Mouse (Mus musculus) embryo, embryonic 10 days (tissue): ENCODE data around the gene Cfap61.

Experiments used
- DNase-seq: peaks from one replicate; pipeline ENCODE4 v3.0.0-alpha.2; 2015; ENCODE audit warnings: low spot score

Gene Cfap61

DNA sequence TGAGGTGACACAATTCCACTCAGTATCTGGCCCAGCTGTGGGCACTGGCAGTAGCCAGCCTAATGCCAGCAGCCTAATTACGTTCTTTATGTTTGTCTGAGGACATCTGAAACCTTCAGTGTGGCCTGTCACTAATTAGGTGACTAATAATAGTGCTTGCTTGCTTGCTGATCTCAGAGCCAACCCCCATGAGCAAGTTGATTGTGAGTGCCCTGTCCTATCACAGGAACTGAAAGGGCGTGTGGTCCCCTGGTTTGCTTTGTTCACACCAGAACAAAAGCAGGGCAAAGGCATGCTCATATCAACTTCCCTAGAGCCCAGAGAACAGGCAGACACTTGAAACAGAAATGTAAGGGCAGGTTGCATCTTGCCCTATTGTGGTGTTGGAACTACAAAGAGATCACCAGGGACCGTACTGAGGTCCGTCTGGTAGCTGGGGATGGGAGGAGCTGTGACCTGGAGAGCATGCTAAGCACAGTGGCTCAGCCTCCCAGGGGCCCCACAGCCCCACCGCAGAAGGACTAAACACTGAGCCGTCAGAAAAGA, 148.8 kb downstream of the Cfap61 start:
- DNase-seq = peak; percentile 28

DNA sequence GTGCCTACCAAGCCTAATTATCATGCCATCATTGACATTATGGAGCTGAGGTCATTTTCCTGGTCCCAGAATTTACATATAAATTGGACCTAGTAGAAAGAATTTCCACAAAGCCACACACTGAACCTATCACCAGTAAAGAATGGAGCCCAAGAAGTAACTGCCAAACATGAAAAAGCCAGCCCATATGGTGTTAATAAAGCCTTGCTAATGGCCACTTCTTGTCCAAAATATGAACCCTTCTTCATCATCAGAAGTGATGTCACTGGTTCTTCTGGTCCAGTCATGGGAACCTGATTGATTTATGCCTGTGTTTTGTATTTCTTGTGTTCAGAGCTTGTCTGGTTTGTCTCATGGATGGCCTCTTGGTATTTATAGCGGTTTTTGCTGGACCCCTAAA, 152.8 kb downstream of the Cfap61 start:
- no peak for DNase-seq

DNA sequence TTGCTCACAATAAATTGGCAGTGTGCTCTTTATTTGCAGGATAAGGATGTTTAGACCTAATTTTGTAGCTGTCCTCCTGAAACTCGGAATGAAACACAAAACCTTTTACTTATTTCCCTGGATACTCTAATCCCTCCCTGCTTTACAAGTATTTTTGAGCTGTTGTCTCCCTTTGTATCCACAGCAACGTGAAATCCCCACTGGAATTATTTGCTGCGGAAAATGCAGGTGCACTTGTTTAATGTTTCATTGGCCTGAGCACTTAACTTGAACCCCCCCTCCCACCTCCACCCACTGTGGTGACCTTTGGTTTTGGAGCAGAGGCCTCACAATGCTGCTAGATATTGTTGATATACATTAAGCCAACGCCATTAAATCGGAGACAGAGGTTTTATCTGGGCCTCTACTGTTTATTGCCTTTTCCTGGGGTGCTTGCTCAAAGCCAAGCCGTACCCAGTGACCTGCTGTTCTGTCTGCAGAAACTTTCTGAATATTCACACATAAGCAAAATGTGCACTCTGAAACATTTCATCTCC, 154.6 kb downstream of the Cfap61 start:
- no peak for DNase-seq

- DNase-seq = no peak
Observed at GRCm38 (mm10) chr2:146097532-146097931, 162.9 kb downstream of the Cfap61 start.

- DNase-seq = no peak
Observed at GRCm38 (mm10) chr2:146098853-146099717, 164.5 kb downstream of the Cfap61 start.

- DNase-seq = no peak
Observed at GRCm38 (mm10) chr2:146099838-146100237, 165.3 kb downstream of the Cfap61 start.

- no peak for DNase-seq
Observed at GRCm38 (mm10) chr2:146100489-146101060, 166.0 kb downstream of the Cfap61 start.

- no peak for DNase-seq
Observed at GRCm38 (mm10) chr2:146102600-146102999, 168.0 kb downstream of the Cfap61 start.

DNA sequence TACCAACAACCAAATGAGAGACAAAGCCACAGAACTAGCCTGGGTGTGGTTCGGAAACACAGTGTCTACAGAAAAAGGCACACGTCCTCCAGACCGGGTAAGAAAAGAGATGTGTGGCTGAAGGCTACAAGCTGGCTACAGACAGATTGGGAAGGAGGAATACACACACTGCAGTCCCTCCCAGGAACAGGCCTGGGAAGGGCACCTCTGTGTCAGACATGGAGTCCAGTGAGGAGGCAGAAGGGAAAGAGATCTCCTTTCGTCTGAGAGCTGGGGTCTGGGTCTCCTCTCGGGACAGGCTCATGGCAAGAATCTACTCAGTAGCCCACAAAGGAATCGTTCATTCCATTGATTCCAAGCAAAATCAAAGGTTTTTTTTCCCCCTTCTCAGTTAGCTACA, 170.8 kb downstream of the Cfap61 start:
- no peak for DNase-seq

DNA sequence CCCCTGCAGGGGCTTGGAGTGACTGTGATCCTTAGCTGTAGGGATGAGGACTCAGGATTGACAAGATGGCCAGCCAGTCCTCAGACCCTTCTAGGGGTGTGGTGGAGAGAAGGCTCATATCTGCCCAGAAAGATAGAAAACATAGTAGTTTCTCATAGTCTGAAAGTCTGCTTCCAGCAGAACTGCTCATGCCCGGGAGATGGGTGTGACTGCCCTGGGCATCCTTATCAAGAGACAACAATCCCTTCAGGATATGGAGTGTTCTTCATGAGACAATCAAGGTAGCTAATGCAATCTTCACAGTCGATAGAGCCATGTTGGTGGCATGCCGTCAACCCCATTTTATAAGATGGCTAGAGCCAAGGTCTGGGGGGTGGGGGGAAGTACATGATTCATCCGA, 173.4 kb downstream of the Cfap61 start:
- DNase-seq = no peak

GRCm38 (mm10) chr2:146109921-146110320, 175.3 kb downstream of the Cfap61 start:
- DNase-seq = no peak

DNA sequence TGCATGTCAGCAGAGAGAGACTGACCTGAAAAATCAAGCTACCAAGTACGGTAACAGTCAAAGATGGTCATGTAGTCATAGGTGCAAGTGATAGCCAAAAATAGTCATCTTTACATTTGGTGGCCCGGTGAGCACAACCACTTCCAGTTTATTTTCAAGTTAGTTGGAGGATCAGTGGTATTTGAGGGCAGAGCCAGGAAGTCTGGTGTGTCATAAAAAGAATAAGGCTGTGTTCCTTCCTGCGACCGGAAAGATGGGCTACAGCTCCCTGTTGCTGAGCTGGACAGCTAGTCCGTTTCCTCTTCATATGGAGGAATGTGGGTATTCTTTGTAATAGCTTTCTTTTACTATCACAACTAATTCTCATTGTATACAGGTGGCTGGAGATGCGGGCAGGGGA, 181.7 kb downstream of the Cfap61 start:
- DNase-seq = no peak

DNA sequence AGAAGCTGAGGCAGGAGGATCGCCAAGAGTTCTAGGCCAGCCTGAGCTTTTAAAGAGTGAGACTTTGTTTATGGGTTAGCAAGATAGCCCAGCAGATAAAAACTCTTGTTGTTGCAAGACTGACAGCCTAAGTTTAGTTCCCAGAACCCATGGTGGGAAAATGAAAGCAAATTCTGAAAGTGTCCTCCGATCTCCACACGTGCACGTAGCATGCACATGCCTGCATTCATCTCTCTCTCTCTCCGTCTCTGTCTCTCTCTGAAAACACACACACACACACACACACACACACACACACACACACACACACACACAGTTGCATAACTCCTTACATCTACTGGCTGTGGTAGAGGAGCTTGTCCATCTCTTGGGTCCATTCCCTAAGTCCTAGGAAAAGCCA, 182.1 kb downstream of the Cfap61 start:
- no peak for DNase-seq

GRCm38 (mm10) chr2:146117191-146117914, 182.8 kb downstream of the Cfap61 start:
- DNase-seq = peak; percentile 69

- peak; percentile 72 for DNase-seq
Observed at GRCm38 (mm10) chr2:146117915-146118403, 183.4 kb downstream of the Cfap61 start.

- DNase-seq = no peak
Observed at GRCm38 (mm10) chr2:146121551-146121950, 187.0 kb downstream of the Cfap61 start.

- DNase-seq = no peak
Observed at GRCm38 (mm10) chr2:146125129-146125528, 190.5 kb downstream of the Cfap61 start.

- no peak for DNase-seq
Observed at GRCm38 (mm10) chr2:146128622-146129021, 194.0 kb downstream of the Cfap61 start.

DNA sequence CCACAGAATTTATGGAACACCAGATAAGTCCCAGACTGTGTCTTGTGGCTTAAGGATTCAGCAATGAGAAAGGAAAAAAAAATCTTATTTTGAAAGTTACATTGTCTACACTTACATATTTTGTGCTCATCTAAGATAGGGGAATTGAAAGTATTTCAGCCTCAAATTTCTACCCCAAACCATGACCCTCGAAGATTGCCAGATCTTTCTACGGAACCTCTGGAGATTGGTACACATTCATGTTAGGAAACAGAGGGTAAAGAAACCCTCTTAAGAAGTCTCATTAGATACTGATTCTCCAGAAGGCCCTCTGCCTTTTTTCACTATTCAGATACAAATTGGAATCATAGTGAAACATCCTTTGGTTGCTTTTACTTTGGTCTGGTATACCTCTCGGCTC, 195.9 kb downstream of the Cfap61 start:
- no peak for DNase-seq

GRCm38 (mm10) chr2:146134275-146134674, 199.7 kb downstream of the Cfap61 start:
- DNase-seq = no peak

- DNase-seq = no peak
Observed at GRCm38 (mm10) chr2:146140711-146141110, 206.1 kb downstream of the Cfap61 start.

DNA sequence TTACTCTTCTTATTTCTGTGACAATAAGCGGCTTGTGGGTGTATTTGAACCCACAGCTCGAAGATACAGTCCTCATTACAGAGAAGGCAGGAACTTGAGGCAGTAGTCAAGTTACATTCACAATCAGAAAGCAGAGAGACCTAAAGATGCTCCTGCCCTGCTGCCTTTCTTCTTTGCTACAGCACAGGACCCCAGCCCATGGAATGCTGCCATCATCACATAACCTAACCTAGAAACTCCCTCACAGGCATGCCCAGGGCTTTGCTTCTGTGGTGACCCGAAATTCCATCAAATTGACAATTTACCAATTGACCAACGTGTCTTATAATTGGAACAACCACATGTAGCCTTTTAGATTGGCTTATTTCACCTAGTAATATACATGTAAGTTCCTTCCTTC, 212.7 kb downstream of the Cfap61 start:
- DNase-seq = no peak
